Mouse (Mus musculus) kidney, postnatal 10 days (tissue): ENCODE measurements around the gene Fabp3.

Experiments used
- DNase-seq: peaks from one replicate; pipeline ENCODE4 v3.0.0; 2021; ENCODE audit warnings: mixed read lengths

Fabp3 gene

DNA sequence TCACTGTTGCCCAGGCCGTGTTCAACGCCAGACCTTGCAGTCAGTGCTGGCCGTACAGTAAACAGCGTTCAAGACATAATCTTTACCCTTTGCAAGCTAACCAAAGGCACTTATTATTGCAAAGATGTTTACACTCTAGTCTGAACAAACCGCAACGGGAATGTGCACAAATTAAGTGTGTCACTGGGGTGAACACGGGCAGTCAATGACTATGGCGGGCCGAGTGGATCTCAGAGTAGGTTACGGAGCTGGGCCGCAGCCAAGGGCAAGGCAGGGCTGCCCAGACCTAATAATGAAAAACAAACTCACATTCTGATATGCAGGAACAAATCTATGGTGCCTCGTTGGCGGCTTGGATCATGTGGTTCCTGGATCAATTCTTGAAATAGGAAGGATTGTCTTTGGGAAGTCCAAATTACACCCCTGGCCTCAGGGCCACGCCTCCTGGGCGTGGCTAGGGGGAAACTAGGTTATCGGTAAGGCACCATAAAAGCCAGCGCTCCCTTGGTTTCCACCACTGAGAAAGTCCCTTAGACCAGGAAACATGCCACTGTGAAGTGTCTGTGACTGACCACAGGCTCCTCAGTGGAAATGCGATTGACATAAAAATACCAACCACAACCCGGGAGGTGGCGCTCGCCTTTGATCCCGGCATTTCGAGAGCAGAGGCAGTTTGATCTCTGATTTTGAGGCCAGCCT is 13.2 kb upstream of the Fabp3 start:
- peak; percentile 37 for DNase-seq

DNA sequence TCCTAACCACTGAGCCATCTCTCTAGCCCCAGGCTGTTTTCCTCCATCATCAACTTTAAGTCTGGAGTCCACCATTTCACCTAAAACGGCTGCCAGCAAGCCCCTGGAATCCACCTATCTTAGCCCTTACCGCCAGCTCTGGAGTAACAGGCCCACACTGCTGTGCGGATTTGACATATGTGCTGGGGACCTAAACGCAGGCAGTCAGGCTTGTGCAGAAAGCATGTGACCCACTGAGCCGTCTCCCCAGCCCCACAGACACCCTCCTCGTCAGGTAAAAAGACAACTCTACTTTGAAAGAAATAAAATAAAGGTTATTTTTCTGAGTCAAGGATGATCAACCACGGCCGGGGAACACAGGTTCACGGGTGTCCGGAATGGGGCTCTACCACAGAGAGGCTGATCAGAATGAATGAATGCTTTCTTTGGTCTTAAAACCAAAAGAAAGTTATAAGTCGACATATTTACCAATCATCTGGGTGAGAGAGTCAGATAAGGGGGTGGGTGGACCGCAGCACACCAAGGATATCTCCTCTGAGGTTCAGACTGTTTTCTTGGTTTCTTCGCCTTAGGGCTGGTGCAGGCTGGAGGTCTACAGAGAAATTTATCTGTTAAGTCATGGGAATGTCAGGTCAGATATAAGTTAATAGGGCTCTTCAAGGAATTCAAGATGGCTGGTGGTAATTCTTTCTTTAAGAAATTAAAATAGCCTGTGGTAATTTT is 12.0 kb upstream of the Fabp3 start:
- no peak for DNase-seq

DNA sequence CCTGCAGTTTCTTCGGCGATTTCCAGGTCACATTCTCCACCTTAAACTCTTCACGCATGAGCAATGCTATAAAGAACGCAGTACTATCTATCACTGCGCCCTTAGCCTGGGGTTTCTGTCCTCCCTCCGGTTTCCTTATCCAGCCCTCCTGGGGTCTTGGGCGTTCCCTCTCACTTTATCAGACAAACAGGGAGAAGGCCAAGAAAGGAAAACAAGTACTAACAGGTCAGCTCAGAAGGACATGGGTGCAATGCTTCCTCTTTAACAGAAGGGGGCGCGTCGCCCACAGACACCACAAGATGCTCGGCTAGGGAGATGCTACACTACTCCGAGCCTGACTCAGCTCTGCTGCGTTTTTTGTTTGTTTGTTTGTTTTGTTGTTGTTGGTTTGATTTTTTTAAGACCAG is 11.3 kb upstream of the Fabp3 start:
- DNase-seq = no peak

DNA sequence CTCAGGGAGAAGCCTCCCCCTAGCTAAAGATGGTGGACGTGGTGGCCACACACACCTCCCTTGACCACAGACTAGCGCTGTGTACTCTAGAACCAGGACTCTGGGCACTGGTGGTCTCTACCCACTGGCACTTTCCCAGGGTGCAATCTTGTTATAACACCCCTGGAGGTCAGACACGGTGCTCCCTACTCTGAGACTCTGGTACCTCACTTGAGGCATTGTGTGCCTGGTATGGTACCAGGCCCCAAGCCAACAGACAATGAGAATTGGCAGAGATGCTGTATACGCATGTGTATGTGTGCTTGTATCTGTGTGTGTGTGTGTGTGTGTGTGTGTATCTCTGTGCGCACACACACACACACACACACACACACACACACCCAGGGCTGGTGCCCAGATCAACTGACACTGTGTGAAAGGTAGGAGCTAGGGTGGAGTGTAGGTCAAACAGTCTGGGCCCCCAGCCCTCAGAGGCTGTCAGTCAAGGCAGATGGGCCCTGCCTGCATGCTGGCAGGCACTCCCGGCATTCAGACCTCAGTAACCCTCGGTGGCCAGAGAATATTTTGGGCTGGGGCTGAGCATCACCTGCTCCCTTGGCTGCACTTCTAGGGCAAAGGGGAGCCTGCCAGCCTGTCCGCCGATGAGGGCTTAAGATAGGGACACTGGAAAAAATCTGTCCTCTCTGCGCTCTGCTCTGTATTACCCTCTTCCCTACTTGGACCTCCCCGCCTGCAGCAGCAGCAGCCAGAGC is 9.3 kb upstream of the Fabp3 start:
- no peak for DNase-seq

DNA sequence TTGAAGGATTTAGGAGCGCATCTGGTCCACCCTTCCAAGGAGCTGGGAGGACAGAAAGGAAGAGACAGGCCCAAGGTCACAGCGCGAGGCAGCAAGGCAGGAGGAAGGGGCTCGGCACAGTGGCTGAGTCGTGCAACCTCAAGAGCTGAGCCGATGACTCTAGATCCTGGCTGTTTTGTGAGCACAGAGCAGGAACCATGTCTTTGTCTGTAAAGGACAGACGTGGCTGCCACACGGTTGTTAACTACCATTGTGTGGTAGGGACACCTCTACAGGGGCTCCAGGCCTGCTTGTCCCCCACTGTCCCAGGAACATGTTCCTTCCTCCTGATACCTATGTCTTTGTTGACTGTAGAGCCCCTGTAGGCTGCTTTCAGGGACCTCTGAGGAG is 8.8 kb upstream of the Fabp3 start:
- no peak for DNase-seq

DNA sequence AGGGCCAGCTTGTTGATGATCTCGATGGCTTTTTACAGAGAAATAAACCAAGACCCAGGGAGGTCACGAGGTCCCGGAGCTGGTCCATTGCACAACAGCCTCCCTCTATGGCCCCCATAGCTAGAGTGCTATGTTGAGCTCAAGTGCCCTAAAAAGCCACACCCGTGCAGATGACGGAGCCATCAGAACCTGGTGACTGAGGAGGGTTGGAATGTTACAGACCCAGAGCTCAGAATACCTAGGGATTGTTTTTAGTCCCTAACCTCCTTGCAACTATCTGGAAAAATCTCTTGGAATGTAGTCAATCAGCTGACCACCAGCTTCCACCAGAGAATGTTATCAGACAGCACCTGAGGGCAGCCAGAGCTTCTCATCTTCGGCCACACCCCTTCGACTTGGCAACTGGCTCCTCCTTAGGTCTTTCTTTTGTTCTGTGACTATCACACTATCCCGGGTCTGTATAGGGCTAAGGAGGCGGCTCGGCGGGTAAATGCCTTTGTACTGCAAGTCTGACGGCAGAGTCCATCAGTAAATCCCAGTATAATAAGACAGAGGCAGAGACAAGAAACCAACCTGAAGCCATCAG is 6.0 kb upstream of the Fabp3 start:
- DNase-seq = no peak

- DNase-seq = no peak
These were observed 3.6 kb upstream of the Fabp3 start for GRCm38 (mm10) chr4:130304746-130305145.

GRCm38 (mm10) chr4:130306796-130307630 is 1.4 kb upstream of the Fabp3 start:
- DNase-seq = peak; percentile 44

GRCm38 (mm10) chr4:130307851-130308230 is 554 bp upstream of the Fabp3 start:
- peak; percentile 89 for DNase-seq

- DNase-seq = no peak
These were observed 859 bp downstream of the Fabp3 start for GRCm38 (mm10) chr4:130309254-130309653.

DNA sequence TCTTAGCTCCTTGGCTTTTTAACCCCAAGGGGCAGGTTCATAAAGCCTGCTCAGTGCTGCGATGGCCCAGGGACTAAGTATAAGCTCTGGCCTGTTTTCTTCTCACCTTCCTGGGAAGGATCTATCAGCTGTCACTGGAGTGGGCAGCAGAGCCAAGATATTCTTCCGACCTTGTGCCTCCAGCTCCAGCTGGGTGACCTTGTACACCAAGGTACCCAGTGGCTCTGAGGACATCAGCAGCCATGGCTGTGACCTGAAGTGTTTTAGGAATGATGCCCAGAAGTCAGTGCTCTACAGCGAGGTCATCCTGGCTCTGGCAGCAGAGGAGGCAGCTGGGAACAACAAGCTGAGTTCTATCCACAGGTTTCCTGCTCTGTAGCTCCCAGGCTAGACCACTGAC is 4.1 kb downstream of the Fabp3 start:
- DNase-seq = no peak

- no peak for DNase-seq
These were observed 5.2 kb downstream of the Fabp3 start for GRCm38 (mm10) chr4:130313552-130313951.

DNA sequence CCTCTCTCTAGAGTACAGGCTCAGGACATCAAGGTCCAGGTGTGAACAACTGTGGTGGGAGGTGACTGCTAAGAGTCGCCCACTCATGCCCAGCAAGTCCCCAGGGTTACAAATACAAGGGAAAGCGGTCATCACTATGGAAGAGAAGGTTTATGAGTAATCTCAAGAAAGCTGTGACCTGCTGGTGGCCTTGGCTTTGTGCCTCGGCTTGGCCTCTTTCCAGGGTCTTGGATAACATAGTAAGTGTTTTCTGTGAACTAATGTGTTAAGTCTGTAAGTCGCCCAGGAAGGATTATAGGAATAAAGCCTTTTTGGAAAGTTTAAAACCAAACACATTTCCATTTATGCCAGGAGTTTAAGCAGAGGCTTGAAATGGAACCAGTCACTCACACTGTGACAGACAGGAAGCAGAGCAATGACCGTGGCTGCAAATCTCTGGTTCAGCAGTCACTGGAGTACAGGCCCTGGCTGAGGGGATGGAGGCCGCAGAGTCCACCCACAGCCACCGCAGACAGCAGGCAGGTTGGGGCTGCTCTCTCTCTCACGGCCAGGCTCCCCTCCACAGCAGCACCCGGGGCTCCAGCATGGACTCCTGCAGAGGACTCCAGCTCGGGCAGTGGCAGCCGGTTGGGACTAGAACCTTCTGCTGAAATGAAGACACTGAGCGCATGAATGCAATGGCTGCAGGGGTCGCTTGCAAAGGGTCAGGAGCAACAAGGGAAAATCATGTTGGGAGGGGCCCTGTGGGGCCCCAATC is 7.6 kb downstream of the Fabp3 start:
- DNase-seq = peak; percentile 85

DNA sequence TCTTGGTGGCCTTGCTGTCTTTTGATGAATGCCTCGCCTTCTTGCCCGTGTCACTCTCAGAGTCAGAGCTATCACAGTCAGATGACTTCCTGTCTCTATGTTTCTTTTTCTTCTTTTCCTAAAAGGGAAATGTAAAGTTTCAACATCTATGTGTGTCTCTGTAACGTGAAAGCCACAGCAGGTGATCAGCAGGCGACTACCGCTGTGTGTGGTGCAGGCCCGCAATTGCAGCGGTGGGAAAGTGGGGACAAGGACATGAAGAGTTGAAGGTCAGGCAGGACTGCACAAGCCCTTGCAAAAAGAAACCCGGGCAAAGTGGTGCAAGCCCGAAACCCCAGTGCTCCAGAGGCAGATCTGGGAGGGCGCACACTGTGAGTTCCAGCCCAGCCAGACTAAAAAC is 8.3 kb downstream of the Fabp3 start:
- no peak for DNase-seq

- no peak for DNase-seq
These were observed 9.7 kb downstream of the Fabp3 start for GRCm38 (mm10) chr4:130318122-130318521.

- no peak for DNase-seq
These were observed 11.2 kb downstream of the Fabp3 start for GRCm38 (mm10) chr4:130319564-130319963.

DNA sequence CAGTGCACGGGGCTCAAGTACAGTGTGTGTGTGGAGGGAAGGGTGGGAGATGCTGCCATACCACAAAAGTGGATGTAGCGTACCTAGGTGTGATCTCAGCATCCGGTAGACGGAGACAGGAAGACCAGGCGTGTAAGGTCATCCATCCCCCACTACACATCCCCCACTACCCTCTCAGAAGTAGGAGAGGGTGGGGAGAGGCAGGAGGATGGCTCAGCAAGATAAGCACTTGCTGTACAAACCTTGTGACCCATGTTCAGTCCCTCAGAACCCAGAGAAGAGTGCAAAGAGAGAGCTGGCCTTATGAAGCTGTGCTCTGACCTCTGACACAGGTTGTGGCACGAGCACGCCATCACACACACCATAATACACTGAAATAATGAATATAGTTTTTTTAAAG is 13.2 kb downstream of the Fabp3 start:
- DNase-seq = no peak

DNA sequence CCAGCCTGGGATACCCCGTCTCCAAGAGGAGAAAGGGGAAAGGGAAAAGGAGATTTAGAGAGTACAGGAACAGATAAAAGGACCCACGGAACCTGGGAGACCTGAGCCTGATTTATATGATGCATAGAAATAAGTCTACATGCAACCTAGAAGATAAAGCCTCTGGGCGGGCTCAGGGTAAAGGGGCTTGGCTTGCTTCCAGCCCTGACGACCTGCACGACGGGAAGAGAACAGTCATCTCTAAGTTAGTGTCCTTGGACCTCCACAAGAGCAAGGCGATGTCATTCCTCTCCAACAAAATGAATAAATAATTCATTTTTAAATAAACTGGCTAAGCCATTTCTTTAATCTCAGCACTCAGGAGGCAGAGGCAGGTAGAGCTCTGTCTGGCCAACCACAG is 14.2 kb downstream of the Fabp3 start:
- DNase-seq = no peak

- DNase-seq = no peak
These were observed 14.8 kb downstream of the Fabp3 start for GRCm38 (mm10) chr4:130323165-130323564.

GRCm38 (mm10) chr4:130323607-130324006 is 15.2 kb downstream of the Fabp3 start:
- no peak for DNase-seq

GRCm38 (mm10) chr4:130325446-130325845 is 17.1 kb downstream of the Fabp3 start:
- no peak for DNase-seq

DNA sequence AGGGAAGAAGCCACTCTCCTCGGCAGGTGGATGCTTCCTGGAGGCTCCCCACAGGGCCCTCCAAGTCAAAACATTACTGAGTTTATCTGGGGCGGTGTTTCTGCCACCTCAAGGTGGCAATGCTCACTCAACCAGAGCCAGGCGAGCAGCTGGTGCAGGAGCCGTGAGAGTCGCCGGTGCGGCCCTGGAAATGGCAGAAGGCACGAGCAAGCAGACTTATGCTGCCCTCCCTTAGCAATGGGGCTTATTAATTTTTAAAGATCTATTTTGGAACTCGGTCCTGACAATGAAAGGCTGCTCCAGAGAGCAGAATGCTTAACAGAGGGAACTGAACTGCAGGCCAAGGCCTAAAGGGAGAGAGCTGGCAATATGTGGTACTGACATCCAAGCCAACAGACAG is 19.0 kb downstream of the Fabp3 start:
- no peak for DNase-seq
